Mouse (Mus musculus) ES-CJ7 (cell line): ENCODE data around the gene St6galnac5.
A peak's percentile ranks its signal among the peaks of the same experiment; 100 is the strongest.

Experiments
- DNase-seq: peaks from one replicate; pipeline ENCODE4 v3.0.0; 2011; ENCODE audit warnings: low read depth, low spot score

Gene St6galnac5

GRCm38 (mm10) chr3:152913625-152914024, 68.4 kb downstream of the St6galnac5 start:
- DNase-seq = no peak

- DNase-seq = no peak
These were observed 68.9 kb downstream of the St6galnac5 start for GRCm38 (mm10) chr3:152913150-152913549.

GRCm38 (mm10) chr3:152912216-152913101, 69.6 kb downstream of the St6galnac5 start:
- no peak for DNase-seq

- no peak for DNase-seq
These were observed 70.5 kb downstream of the St6galnac5 start for GRCm38 (mm10) chr3:152911578-152911977.

GRCm38 (mm10) chr3:152907683-152908082, 74.4 kb downstream of the St6galnac5 start:
- no peak for DNase-seq

GRCm38 (mm10) chr3:152907087-152907486, 75.0 kb downstream of the St6galnac5 start:
- DNase-seq = no peak

- no peak for DNase-seq
These were observed 76.2 kb downstream of the St6galnac5 start for GRCm38 (mm10) chr3:152905800-152906199.

GRCm38 (mm10) chr3:152905026-152905425, 77.0 kb downstream of the St6galnac5 start:
- no peak for DNase-seq

- DNase-seq = peak; percentile 38
These were observed 83.1 kb downstream of the St6galnac5 start for GRCm38 (mm10) chr3:152898906-152899305.

GRCm38 (mm10) chr3:152897196-152897595, 84.8 kb downstream of the St6galnac5 start:
- DNase-seq = no peak

GRCm38 (mm10) chr3:152896111-152896510, 85.9 kb downstream of the St6galnac5 start:
- no peak for DNase-seq

- DNase-seq = no peak
These were observed 87.1 kb downstream of the St6galnac5 start for GRCm38 (mm10) chr3:152894935-152895334.

- DNase-seq = no peak
These were observed 93.9 kb downstream of the St6galnac5 start for GRCm38 (mm10) chr3:152888116-152888515.

GRCm38 (mm10) chr3:152886749-152887148, 95.3 kb downstream of the St6galnac5 start:
- DNase-seq = no peak

- no peak for DNase-seq
These were observed 98.5 kb downstream of the St6galnac5 start for GRCm38 (mm10) chr3:152883556-152883955.

GRCm38 (mm10) chr3:152881706-152882105, 100.3 kb downstream of the St6galnac5 start:
- DNase-seq = no peak

GRCm38 (mm10) chr3:152880121-152880835, 101.8 kb downstream of the St6galnac5 start:
- DNase-seq = no peak

- no peak for DNase-seq
These were observed 106.2 kb downstream of the St6galnac5 start for GRCm38 (mm10) chr3:152875723-152876290.

GRCm38 (mm10) chr3:152874431-152875355, 107.4 kb downstream of the St6galnac5 start:
- DNase-seq = no peak

GRCm38 (mm10) chr3:152872596-152872995, 109.5 kb downstream of the St6galnac5 start:
- no peak for DNase-seq

GRCm38 (mm10) chr3:152872054-152872453, 110.0 kb downstream of the St6galnac5 start:
- no peak for DNase-seq
